Mouse (Mus musculus): ENCODE data around the gene Emid1. TPM values are rescaled to one million over a fixed set of nuclear protein-coding genes. Genes with fewer than 3 reads are reported as not detected.

Gene Emid1
- polyA plus RNA-seq, 1 experiment from 2014 or later, result 174 TPM

DNA sequence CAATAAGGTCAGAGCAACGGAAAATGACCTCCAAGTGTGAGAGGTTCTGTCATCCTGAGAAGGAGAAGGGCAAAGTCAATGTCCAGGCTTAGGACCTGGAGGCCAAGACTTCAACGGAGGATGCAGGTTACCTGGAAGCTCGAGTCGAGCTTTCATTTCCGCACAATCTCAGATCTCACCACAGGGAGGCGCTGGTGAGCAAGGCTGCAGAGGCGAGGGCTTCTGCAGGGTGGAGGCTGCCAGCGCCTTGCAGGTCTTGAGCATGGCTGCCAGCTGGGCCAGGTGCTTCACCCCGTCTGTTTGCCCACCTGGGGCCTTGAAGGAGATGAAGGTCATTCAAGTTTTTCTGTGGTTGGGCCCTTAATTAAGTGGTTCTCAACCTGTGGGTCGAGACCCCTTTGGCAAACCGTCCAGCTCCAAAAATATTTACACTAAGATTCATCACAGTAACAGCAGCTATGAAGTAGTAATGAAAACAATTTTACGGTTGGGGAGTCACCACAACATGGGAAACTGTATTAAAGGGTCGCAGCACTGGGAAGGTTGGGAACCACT lies 29.9 kb upstream of the Emid1 start:
- Histone ChIP-seq H3K4me3 (replicated peaks; ENCODE audit: low read depth, low read length) (no peak overlapping the region), H3K27me3 (ENCODE audit: insufficient read depth, low read length) (no peaks in the 10 kb centered on the region), H3K36me3 (ENCODE audit: insufficient read depth, low read length) (no peaks in the 10 kb centered on the region), H3K27ac (peak overlapping the region; percentile 31; the same call in 1 of the 2 replicates), H3K4me1 (replicated peaks; ENCODE audit: insufficient read depth, low read length) (peaks cover 6% of the 10 kb centered on the region; the same call in 1 of the 2 replicates), H3K4me2 (ENCODE audit: low read length) (no peak overlapping the region), H3K9ac (ENCODE audit: low read depth, low read length) (no peak overlapping the region), H3K9me3 (replicated peaks; ENCODE audit: low read length) (no peaks in the 10 kb centered on the region)
- peak; percentile 98 for TF ChIP-seq CTCF (IDR thresholded peaks at IDR 0.05; ENCODE audit: low read depth)
- peak; percentile 80 for DNase-seq (ENCODE audit: low spot score)
- 13% methylated on average over 13 of the region's 13 CpGs for WGBS
- peak; percentile 52; the same call in 1 of the 2 replicates for ATAC-seq (replicated peaks; ENCODE audit: low FRiP score, low read depth)

DNA sequence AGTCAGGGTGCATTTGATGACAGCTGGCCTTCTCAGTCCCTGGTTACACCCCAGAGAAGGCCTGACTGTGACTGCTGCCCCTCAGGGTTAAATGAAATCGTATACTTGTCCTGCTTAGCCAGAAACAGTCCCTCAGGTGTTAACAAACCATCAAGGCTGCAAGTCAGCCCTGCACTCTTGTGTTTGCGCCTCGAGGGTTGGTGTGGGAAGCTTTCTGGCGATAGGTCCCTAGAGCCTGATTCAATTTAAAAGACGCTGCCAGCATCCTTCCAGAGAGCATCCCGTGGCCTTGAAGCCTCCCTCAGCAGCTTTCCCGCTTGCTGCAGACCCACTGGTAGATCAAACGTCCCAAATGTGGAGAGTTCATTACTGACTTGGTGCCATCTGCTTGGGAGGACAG lies 27.3 kb upstream of the Emid1 start:
- H3K36me3 ChIP-seq (ENCODE audit: insufficient read depth, low read length), result no peaks in the 10 kb centered on the region
- H3K9ac ChIP-seq (ENCODE audit: low read depth, low read length), result no peak overlapping the region
- no peak overlapping the region for H3K4me2 ChIP-seq (ENCODE audit: low read length)
- H3K9me3 ChIP-seq (replicated peaks; ENCODE audit: low read length), result no peaks in the 10 kb centered on the region
- no peak for ATAC-seq (replicated peaks; ENCODE audit: low FRiP score, low read depth)
- no peak overlapping the region for H3K27ac ChIP-seq
- 49% methylated on average over 8 of the region's 8 CpGs for WGBS
- no peak for DNase-seq (ENCODE audit: low spot score)
- no peak for TF ChIP-seq CTCF (IDR thresholded peaks at IDR 0.05; ENCODE audit: low read depth)
- H3K4me3 ChIP-seq (replicated peaks; ENCODE audit: low read depth, low read length), result no peak overlapping the region
- peaks cover 6% of the 10 kb centered on the region; the same call in 1 of the 2 replicates for H3K4me1 ChIP-seq (replicated peaks; ENCODE audit: insufficient read depth, low read length)
- no peaks in the 10 kb centered on the region for H3K27me3 ChIP-seq (ENCODE audit: insufficient read depth, low read length)

DNA sequence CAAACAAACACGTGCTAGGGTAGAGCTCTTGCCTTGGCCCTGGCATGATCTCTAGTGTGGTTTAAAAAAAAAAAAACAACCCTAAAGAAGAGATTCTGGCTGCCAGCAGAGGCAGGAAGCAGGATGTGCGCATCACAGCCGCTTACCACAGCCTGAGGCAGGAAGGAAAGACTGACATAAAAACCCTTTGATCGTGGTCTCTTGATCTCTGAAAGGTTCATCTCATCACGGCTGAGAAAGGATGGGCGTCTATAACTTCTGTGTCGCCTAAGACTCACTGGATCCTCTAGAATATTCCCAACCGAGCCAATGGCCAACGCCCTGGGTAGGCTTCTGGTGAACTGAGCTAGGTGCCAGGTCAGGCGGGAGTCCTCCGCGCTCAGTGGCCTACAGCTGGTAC lies 25.1 kb upstream of the Emid1 start:
- Histone ChIP-seq H3K27me3 (ENCODE audit: insufficient read depth, low read length) (no peaks in the 10 kb centered on the region), H3K4me3 (replicated peaks; ENCODE audit: low read depth, low read length) (no peak overlapping the region), H3K4me1 (replicated peaks; ENCODE audit: insufficient read depth, low read length) (no peaks in the 10 kb centered on the region), H3K4me2 (ENCODE audit: low read length) (no peak overlapping the region), H3K9me3 (replicated peaks; ENCODE audit: low read length) (no peaks in the 10 kb centered on the region), H3K27ac (no peak overlapping the region), H3K9ac (ENCODE audit: low read depth, low read length) (no peak overlapping the region), H3K36me3 (ENCODE audit: insufficient read depth, low read length) (no peaks in the 10 kb centered on the region)
- 69% methylated on average over 12 of the region's 12 CpGs for WGBS
- DNase-seq (ENCODE audit: low spot score) (peak; percentile 46), ATAC-seq (replicated peaks; ENCODE audit: low FRiP score, low read depth) (no peak)
- TF ChIP-seq CTCF (IDR thresholded peaks at IDR 0.05; ENCODE audit: low read depth), result no peak

DNA sequence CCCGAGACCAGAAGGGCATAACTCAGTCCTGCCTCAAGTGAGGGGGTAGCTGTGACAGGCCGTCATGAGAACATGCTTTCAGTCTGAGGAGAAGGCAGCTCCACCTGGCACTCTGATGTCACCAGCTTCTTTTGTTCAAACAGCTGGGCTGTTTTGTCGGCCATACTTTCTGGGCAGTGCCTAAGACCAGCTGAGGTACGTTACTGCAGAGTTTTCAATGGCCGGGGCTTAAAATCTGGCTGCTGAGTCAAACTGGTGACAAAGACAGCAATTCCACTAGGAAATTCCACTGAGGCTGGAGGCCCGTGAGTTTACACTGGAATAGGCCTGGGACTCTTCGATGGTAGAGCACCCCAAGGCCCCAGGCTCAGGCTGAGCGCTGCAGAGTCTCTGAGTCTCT lies 24.6 kb upstream of the Emid1 start:
- Histone ChIP-seq H3K9me3 (replicated peaks; ENCODE audit: low read length) (no peaks in the 10 kb centered on the region), H3K27ac (no peak overlapping the region), H3K27me3 (ENCODE audit: insufficient read depth, low read length) (no peaks in the 10 kb centered on the region), H3K36me3 (ENCODE audit: insufficient read depth, low read length) (no peaks in the 10 kb centered on the region), H3K4me3 (replicated peaks; ENCODE audit: low read depth, low read length) (no peak overlapping the region), H3K4me1 (replicated peaks; ENCODE audit: insufficient read depth, low read length) (no peaks in the 10 kb centered on the region), H3K9ac (ENCODE audit: low read depth, low read length) (no peak overlapping the region), H3K4me2 (ENCODE audit: low read length) (no peak overlapping the region)
- ATAC-seq (replicated peaks; ENCODE audit: low FRiP score, low read depth) (no peak), DNase-seq (ENCODE audit: low spot score) (no peak)
- WGBS, result 62% methylated on average over 8 of the region's 8 CpGs
- no peak for TF ChIP-seq CTCF (IDR thresholded peaks at IDR 0.05; ENCODE audit: low read depth)

DNA sequence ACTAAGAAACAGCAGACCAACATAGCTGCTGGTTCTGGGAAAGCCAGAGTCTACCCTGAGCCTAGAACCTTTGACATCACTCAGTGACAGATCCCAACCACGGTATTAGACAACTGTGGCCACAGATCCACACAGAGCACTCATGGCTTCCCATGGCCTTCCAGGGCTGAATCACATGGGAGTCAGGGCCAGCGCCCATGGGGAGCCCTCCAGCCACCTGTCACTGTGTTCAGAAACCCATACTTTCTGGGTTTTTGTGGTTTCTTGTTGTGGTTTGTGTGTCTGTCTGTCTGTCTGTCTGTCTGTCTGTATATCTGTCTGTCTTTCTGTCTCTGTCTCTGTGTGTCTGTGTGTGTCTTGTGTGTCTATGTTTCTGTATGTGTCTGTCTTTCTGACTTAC lies 23.8 kb upstream of the Emid1 start:
- no peaks in the 10 kb centered on the region for H3K36me3 ChIP-seq (ENCODE audit: insufficient read depth, low read length)
- H3K27ac ChIP-seq, result no peak overlapping the region
- H3K4me1 ChIP-seq (replicated peaks; ENCODE audit: insufficient read depth, low read length), result no peaks in the 10 kb centered on the region
- DNase-seq (ENCODE audit: low spot score), result no peak
- no peak overlapping the region for H3K4me2 ChIP-seq (ENCODE audit: low read length)
- H3K27me3 ChIP-seq (ENCODE audit: insufficient read depth, low read length), result no peaks in the 10 kb centered on the region
- H3K9ac ChIP-seq (ENCODE audit: low read depth, low read length), result no peak overlapping the region
- no peak overlapping the region for H3K4me3 ChIP-seq (replicated peaks; ENCODE audit: low read depth, low read length)
- H3K9me3 ChIP-seq (replicated peaks; ENCODE audit: low read length), result no peaks in the 10 kb centered on the region
- WGBS, result 88% methylated on average over 2 of the region's 2 CpGs
- TF ChIP-seq CTCF (IDR thresholded peaks at IDR 0.05; ENCODE audit: low read depth), result no peak
- no peak for ATAC-seq (replicated peaks; ENCODE audit: low FRiP score, low read depth)

DNA sequence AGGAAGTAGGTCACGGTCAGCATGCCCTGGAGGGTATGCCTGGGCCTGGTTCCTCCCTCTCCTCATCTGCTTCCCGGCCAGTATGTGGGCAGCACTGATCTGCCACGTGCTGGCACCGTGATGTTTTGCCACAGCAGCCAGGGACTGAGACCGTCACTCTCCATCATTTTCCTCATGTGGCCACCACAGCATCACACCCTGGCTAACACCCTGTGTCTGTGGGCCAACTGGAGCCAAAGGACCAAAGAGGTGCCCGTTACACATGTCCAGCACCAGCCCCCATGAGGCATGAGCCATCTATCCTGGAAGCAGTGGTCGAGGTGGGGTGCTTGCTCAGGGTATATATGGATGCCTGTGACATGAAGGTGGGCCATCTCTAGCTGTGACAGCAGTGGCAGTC lies 23.1 kb upstream of the Emid1 start:
- H3K4me3 ChIP-seq (replicated peaks; ENCODE audit: low read depth, low read length), result no peak overlapping the region
- H3K27ac ChIP-seq, result no peak overlapping the region
- 86% methylated on average over 7 of the region's 7 CpGs for WGBS

DNA sequence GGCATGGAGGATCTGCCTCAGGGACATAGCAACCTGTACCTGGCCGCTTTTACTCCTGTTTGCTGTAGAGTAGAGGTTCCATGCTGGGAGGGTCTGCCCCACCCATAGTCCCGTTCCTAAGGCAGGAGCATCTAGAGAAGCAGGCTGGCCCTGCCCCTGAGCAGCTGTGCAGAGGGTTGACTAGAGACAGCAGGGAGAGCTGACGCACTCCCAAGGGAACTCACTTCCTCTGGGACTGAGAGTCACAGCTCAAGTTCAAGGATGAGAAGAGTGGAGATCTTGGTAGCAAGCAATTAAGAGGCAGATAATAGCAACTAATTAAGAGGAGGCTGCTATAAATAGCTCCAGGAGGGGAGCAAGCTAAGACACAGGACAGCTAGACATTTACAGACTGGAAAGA lies 20.8 kb upstream of the Emid1 start:
- ATAC-seq (replicated peaks; ENCODE audit: low FRiP score, low read depth) (0 out of 2 replicates have a peak, but pooled peaks have one; percentile 33), DNase-seq (ENCODE audit: low spot score) (no peak)
- Histone ChIP-seq H3K4me1 (replicated peaks; ENCODE audit: insufficient read depth, low read length) (no peaks in the 10 kb centered on the region), H3K36me3 (ENCODE audit: insufficient read depth, low read length) (no peaks in the 10 kb centered on the region), H3K9ac (ENCODE audit: low read depth, low read length) (no peak overlapping the region), H3K27me3 (ENCODE audit: insufficient read depth, low read length) (no peaks in the 10 kb centered on the region), H3K9me3 (replicated peaks; ENCODE audit: low read length) (no peaks in the 10 kb centered on the region), H3K4me2 (ENCODE audit: low read length) (no peak overlapping the region), H3K4me3 (replicated peaks; ENCODE audit: low read depth, low read length) (no peak overlapping the region), H3K27ac (no peak overlapping the region; the same call in 1 of the 2 replicates)
- no peak for TF ChIP-seq CTCF (IDR thresholded peaks at IDR 0.05; ENCODE audit: low read depth)
- 45% methylated on average over 3 of the region's 3 CpGs for WGBS

More for the DNA sequence above, 23.1 kb upstream of the Emid1 start:
- Histone ChIP-seq H3K4me1 (replicated peaks; ENCODE audit: insufficient read depth, low read length) (no peaks in the 10 kb centered on the region), H3K36me3 (ENCODE audit: insufficient read depth, low read length) (no peaks in the 10 kb centered on the region), H3K4me2 (ENCODE audit: low read length) (no peak overlapping the region), H3K9me3 (replicated peaks; ENCODE audit: low read length) (no peaks in the 10 kb centered on the region), H3K9ac (ENCODE audit: low read depth, low read length) (no peak overlapping the region), H3K27me3 (ENCODE audit: insufficient read depth, low read length) (no peaks in the 10 kb centered on the region)
- DNase-seq (ENCODE audit: low spot score), result no peak
- ATAC-seq (replicated peaks; ENCODE audit: low FRiP score, low read depth), result no peak
- TF ChIP-seq CTCF (IDR thresholded peaks at IDR 0.05; ENCODE audit: low read depth), result no peak

Measured in kidney, postnatal 0 days (tissue).